Mouse (Mus musculus) liver, postnatal 0 days (tissue): ENCODE results near the gene Fbxl13.

Experiments used
- CTCF ChIP-seq: sonication (generic); IDR thresholded peaks from 2 replicates; pipeline ENCODE4 v1.5.1; 2016; ENCODE audit warnings: antibody characterized with exemption, low read depth
- EP300 ChIP-seq: IDR thresholded peaks from 2 replicates; pipeline ENCODE4 v1.6.1; 2016; ENCODE audit warnings: antibody characterized with exemption, low read depth, mild to moderate bottlenecking

DNA sequence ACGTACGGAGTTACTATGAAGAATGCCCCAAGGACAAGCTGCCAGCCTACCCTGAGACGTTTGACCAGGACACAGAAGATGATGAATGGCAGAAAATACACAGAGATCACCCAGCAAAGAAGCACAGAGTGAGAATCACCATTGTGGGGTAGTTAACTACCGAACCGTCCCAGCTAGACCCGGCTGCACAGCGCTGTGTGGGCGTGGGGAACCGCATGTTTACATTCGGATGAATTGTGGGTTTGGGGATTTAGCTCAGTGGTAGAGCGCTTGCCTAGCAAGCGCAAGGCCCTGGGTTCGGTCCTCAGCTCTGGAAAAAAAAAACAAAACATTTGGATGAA is 70.3 kb downstream of the Fbxl13 start:
- TF ChIP-seq CTCF (no peak), EP300 (no peak)
